Mouse (Mus musculus) heart, postnatal 0 days (tissue): ENCODE data around the gene St6galnac3.

Source experiments
- CTCF ChIP-seq: IDR thresholded peaks from 2 replicates; pipeline ENCODE4 v1.5.1; 2016; ENCODE audit warnings: antibody characterized with exemption, control low read depth, low read depth
- EP300 ChIP-seq: IDR thresholded peaks from 2 replicates; pipeline ENCODE4 v1.6.1; 2016; ENCODE audit warnings: antibody characterized with exemption, low read depth

DNA sequence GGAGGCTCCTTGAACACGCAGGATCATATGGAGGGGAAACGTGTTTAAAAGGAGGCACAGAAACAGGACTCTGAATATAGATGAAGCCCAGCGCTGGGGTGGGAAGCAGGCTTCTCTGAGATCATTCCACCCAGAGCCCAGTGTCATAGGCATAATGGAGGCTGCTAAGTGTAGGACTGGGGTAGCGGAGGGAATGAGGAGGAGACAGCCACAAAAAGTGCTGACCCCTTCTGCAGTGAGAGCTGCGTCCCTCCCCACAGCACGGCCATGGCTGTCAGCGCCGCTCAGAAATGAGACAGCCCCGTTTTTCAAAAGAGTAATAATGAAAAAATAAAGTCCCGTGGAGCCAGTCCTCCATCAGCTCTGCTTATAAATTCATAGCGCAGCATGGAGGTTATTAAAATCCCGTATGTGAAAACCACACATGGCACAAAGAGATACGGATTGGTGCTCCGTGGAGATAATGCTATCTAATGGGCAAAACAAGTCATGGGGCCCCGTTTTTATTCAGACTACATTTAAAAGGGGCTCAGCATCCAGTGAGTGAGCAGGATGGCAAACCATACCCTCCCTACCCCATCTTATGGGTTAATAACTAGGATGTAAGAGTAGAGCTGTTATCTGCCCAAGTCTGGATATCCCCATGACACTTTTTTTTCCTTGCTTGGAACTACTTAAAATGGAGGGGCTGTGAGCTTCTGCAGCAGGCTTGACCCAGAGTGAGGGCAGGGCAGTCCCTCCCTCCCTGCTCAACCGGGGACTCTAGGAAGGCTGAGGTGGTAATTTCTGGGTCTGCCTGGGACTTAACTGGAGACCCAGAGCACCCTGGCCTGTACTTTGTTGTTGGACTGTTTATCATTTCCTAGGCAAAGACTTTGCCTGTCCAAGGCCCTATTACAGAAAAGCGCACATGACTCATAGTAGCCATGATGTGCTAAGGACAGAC, 288.6 kb downstream of the St6galnac3 start:
- no peak for TF ChIP-seq CTCF
- TF ChIP-seq EP300, result no peak
